In the genomic region with DNA sequence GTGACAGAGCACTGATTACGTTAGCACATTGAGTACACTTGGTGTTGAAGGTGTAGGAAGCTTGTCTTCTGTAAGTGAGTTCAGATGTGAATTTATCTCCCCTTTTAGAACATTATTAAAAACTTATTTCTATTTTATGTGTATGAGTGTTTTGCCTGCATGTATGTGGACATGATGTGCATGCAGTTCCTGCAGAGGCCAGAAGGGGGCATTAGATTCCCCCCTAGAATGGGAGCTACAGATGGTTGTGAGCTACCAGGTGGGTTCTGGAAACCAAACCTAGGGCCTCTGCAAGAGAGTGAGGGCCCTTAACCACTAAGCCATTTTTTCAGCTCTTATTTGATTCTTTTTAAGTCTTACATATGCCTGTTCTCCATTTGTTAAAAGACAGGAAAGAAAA, we compare ENCODE assay signal across 11 mouse cellular contexts.
DNase-seq lines count a peak whose midpoint lies in the region; ATAC-seq and TF ChIP-seq lines count a peak whose summit lies in the region.
"Had no signal": no experiment of that assay in that cellular context is flagged by ENCODE, and none has a peak within 500 bp of the region (broad histone marks: within the 10 kb centered on the region; RNA-seq: fewer than 3 reads in every experiment).

No protein-coding gene starts in this region.

- no peaks in the 10 kb centered on the region for H3K36me3 ChIP-seq in hindbrain, embryonic 11.5 days (ENCODE audit: control insufficient read depth, insufficient read depth, low read length)
- H3K36me3 ChIP-seq in hindbrain, embryonic 16.5 days (ENCODE audit: control insufficient read depth, insufficient read depth, low read length), result no peaks in the 10 kb centered on the region
- H3K36me3 ChIP-seq in lung, embryonic 14.5 days (ENCODE audit: insufficient read depth), result no peaks in the 10 kb centered on the region
- no peaks in the 10 kb centered on the region for H3K36me3 ChIP-seq in ES-E14 (ENCODE audit: control insufficient read depth, insufficient read depth, low read length, poor library complexity, severe bottlenecking)
- H3K36me3 ChIP-seq in midbrain, embryonic 15.5 days (replicated peaks), result no peaks in the 10 kb centered on the region

- no peak overlapping the region for H3K4me2 ChIP-seq in hindbrain, embryonic 11.5 days (replicated peaks; ENCODE audit: low read depth, low read length)
- no peak overlapping the region for H3K4me2 ChIP-seq in hindbrain, embryonic 16.5 days (ENCODE audit: low read length)
- no peak overlapping the region for H3K4me2 ChIP-seq in lung, embryonic 14.5 days
- H3K4me2 ChIP-seq in midbrain, embryonic 15.5 days, result no peak overlapping the region

- no peaks in the 10 kb centered on the region for H3K4me1 ChIP-seq in hindbrain, embryonic 11.5 days (replicated peaks; ENCODE audit: control insufficient read depth, insufficient read depth, low read length)
- no peaks in the 10 kb centered on the region for H3K4me1 ChIP-seq in hindbrain, embryonic 16.5 days (ENCODE audit: control insufficient read depth, insufficient read depth, low read depth, low read length)
- H3K4me1 ChIP-seq in lung, embryonic 14.5 days (ENCODE audit: insufficient read depth), result no peaks in the 10 kb centered on the region
- H3K4me1 ChIP-seq in ES-E14 (ENCODE audit: control insufficient read depth in 2 of 2, insufficient read depth in 2 of 2, low read length in 2 of 2, poor library complexity in 1 of 2), result no peaks in the 10 kb centered on the region
- no peaks in the 10 kb centered on the region for H3K4me1 ChIP-seq in midbrain, embryonic 15.5 days

- H3K27me3 ChIP-seq in hindbrain, embryonic 11.5 days (ENCODE audit: control insufficient read depth, insufficient read depth, low read length), result no peaks in the 10 kb centered on the region
- H3K27me3 ChIP-seq in hindbrain, embryonic 16.5 days (replicated peaks; ENCODE audit: control insufficient read depth, insufficient read depth, low read length), result no peaks in the 10 kb centered on the region
- no peaks in the 10 kb centered on the region for H3K27me3 ChIP-seq in lung, embryonic 14.5 days (ENCODE audit: insufficient read depth, low read length)
- no peaks in the 10 kb centered on the region for H3K27me3 ChIP-seq in midbrain, embryonic 15.5 days (replicated peaks)

- H3K9ac ChIP-seq in hindbrain, embryonic 11.5 days (ENCODE audit: low read depth, low read length), result no peak overlapping the region
- H3K9ac ChIP-seq in hindbrain, embryonic 16.5 days (ENCODE audit: low read depth, low read length), result no peak overlapping the region
- H3K9ac ChIP-seq in lung, embryonic 14.5 days, result no peak overlapping the region
- no peak overlapping the region for H3K9ac ChIP-seq in ES-E14 (ENCODE audit: insufficient read depth, low read depth, low read length, poor library complexity, severe bottlenecking)
- H3K9ac ChIP-seq in midbrain, embryonic 15.5 days, result no peak overlapping the region

- TF ChIP-seq CTCF in lung, embryonic 14.5 days (IDR thresholded peaks at IDR 0.05; ENCODE audit: low read depth), result peak; percentile 58

- no peaks in the 10 kb centered on the region for H3K9me3 ChIP-seq in hindbrain, embryonic 11.5 days (ENCODE audit: control insufficient read depth, low read length)
- H3K9me3 ChIP-seq in hindbrain, embryonic 16.5 days (ENCODE audit: control insufficient read depth, low read length), result no peaks in the 10 kb centered on the region
- no peaks in the 10 kb centered on the region for H3K9me3 ChIP-seq in lung, embryonic 14.5 days (ENCODE audit: low read depth, low read length)
- no peaks in the 10 kb centered on the region for H3K9me3 ChIP-seq in ES-E14 (ENCODE audit: control insufficient read depth, insufficient read depth, low read depth, low read length)
- no peaks in the 10 kb centered on the region for H3K9me3 ChIP-seq in midbrain, embryonic 15.5 days

- WGBS in hindbrain, embryonic 11.5 days, result 84% methylated on average over 1 of the region's 1 CpGs
- 93% methylated on average over 1 of the region's 1 CpGs for WGBS in hindbrain, embryonic 16.5 days
- WGBS in lung, embryonic 14.5 days, result 85% methylated on average over 1 of the region's 1 CpGs
- 96% methylated on average over 1 of the region's 1 CpGs for WGBS in midbrain, embryonic 15.5 days

- in situ Hi-C loops in ES-E14 (cut with MboI; ENCODE audit: low sequenced_read_pairs in 2 of 2, unreplicated experiment in 2 of 2), result no loop called here

- no peak overlapping the region for H3K4me3 ChIP-seq in hindbrain, embryonic 11.5 days (ENCODE audit: low read depth, low read length)
- H3K4me3 ChIP-seq in hindbrain, embryonic 16.5 days (ENCODE audit: low read length), result no peak overlapping the region
- no peak overlapping the region for H3K4me3 ChIP-seq in lung, embryonic 14.5 days (ENCODE audit: low read depth, low read length)
- H3K4me3 ChIP-seq in ES-E14 (ENCODE audit: insufficient read depth in 1 of 2, low read depth in 1 of 2, low read length in 2 of 2, poor library complexity in 1 of 2, severe bottlenecking in 1 of 2), result no peak overlapping the region
- H3K4me3 ChIP-seq in midbrain, embryonic 15.5 days, result no peak overlapping the region
- H3K4me3 ChIP-seq: erythroblast, embryonic 14.5 days had no signal

- H3K27ac ChIP-seq in hindbrain, embryonic 11.5 days (ENCODE audit: low read depth, low read length), result no peak overlapping the region
- H3K27ac ChIP-seq in hindbrain, embryonic 16.5 days (ENCODE audit: low read depth, low read length), result no peak overlapping the region
- H3K27ac ChIP-seq in lung, embryonic 14.5 days (ENCODE audit: low read depth), result no peak overlapping the region
- no peak overlapping the region for H3K27ac ChIP-seq in ES-E14 (ENCODE audit: insufficient read depth, low read depth, low read length, poor library complexity, severe bottlenecking)
- no peak overlapping the region for H3K27ac ChIP-seq in midbrain, embryonic 15.5 days

- no peak for ATAC-seq in hindbrain, embryonic 11.5 days (ENCODE audit: low FRiP score)
- no peak for ATAC-seq in hindbrain, embryonic 16.5 days
- no peak for ATAC-seq in lung, embryonic 14.5 days (ENCODE audit: insufficient read depth)
- no peak for ATAC-seq in midbrain, embryonic 15.5 days (replicated peaks)

- peak; percentile 11 for DNase-seq in hindbrain, embryonic 11.5 days (ENCODE audit: low spot score)
- DNase-seq in lung, embryonic 14.5 days, result peak; percentile 10
- no peak for DNase-seq in lung, postnatal 4 days
- peak; percentile 20 for DNase-seq in ES-E14 (ENCODE audit: low read depth, low spot score)
- DNase-seq in forelimb bud, embryonic 11.5 days (ENCODE audit: low read depth, low spot score), result peak; percentile 12
- DNase-seq: cerebellum, adult 11 months; gastrocnemius, postnatal 36 days; right cerebral cortex, postnatal 4 days had no signal

TF ChIP-seq in ES-E14, 5 proteins besides CTCF, POLR2A, EP300 and RAD21:
- TF ChIP-seq HCFC1 (IDR thresholded peaks at IDR 0.05; ENCODE audit: borderline replicate concordance, insufficient read depth, low read length) (no peak), MAFK (IDR thresholded peaks at IDR 0.05; ENCODE audit: insufficient read depth, low read depth, low read length) (no peak), CHD2 (IDR thresholded peaks at IDR 0.05; ENCODE audit: low read depth, low read length) (no peak), ZNF384 (IDR thresholded peaks at IDR 0.05; ENCODE audit: low read depth, low read length) (no peak), ZC3H11A (IDR thresholded peaks at IDR 0.05; ENCODE audit: borderline replicate concordance, low read depth, low read length) (no peak)

Comparison
In these comparisons a context has a peak if more than half of its experiments do, and no peak if none do; other contexts are left out.
1. DNase-seq: peak in hindbrain, embryonic 11.5 days (single experiment), lung, embryonic 14.5 days (single experiment), ES-E14 (single experiment) and forelimb bud, embryonic 11.5 days (single experiment); none in lung, postnatal 4 days (0 of 2).